Mouse (Mus musculus) MEL (cell line): ENCODE measurements around the gene Ppip5k1.

Experiments
- CTCF ChIP-seq, 3 experiments: IDR thresholded peaks in 2 of 3; conservative IDR thresholded peaks in 1 of 3; 2 replicates each; pipeline ENCODE4 v1.5.1; 2011 to 2012; ENCODE audit warnings: low read length in 3 of 3, low read depth in 2 of 3, mild to moderate bottlenecking in 2 of 3, improper control_type of control experiment in 1 of 3, inconsistent platforms in 1 of 3, mixed read lengths in 1 of 3, moderate library complexity in 1 of 3; ENCODE audit not compliant: control insufficient read depth in 1 of 3, insufficient read depth in 1 of 3, poor library complexity in 1 of 3, severe bottlenecking in 1 of 3
- E2F4 ChIP-seq: IDR thresholded peaks from 2 replicates; pipeline ENCODE4 v1.6.1; 2011; ENCODE audit warnings: low read depth, low read length, improper control_type of control experiment, borderline replicate concordance
- ELF1 ChIP-seq: IDR thresholded peaks from 2 replicates; pipeline ENCODE4 v1.6.1; 2014; ENCODE audit warnings: low read depth, mild to moderate bottlenecking, inconsistent platforms, low read length, improper control_type of control experiment, moderate library complexity
- GATA1 ChIP-seq: IDR thresholded peaks from 2 replicates; pipeline ENCODE4 v1.6.1; 2011; ENCODE audit warnings: low read depth, low read length, improper control_type of control experiment
- JUND ChIP-seq: IDR thresholded peaks from 2 replicates; pipeline ENCODE4 v1.6.1; 2011; ENCODE audit warnings: low read depth, mild to moderate bottlenecking, improper control_type of control experiment, low read length
- MAX ChIP-seq: IDR thresholded peaks from 2 replicates; pipeline ENCODE4 v1.6.1; 2011; ENCODE audit warnings: low read length, improper control_type of control experiment
- POLR2A ChIP-seq, 2 experiments: IDR thresholded peaks; 2 replicates each; pipeline ENCODE4 v1.6.1; 2011 to 2012; ENCODE audit warnings: low read length in 2 of 2, mild to moderate bottlenecking in 2 of 2, control low read depth in 1 of 2, improper control_type of control experiment in 1 of 2, low read depth in 1 of 2, moderate library complexity in 1 of 2; ENCODE audit not compliant: control insufficient read depth in 1 of 2, insufficient read depth in 1 of 2, poor library complexity in 1 of 2
- TAL1 ChIP-seq: IDR thresholded peaks from 2 replicates; pipeline ENCODE4 v1.6.1; 2012; ENCODE audit warnings: mild to moderate bottlenecking, inconsistent platforms, low read length, moderate library complexity, mixed read lengths

DNA sequence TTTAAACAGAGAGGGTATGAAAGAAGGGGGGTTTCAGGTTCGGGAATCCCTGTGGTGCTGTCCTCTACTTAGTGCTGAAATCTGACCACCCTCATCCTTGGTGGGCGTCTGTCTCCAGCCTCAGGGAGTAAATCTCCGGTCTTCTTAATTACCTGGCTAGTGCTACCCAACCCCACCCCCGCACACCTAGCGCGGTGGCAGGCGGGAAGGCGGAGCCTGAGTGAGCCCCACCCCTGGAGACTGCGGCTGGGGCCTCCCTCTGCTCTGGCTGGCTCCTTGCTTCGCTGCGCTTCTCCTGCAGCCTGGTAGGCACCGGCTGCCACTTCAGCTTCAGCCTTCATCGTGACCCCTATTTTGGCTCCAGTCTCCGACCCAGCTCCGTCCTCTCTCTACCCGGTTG, 3.2 kb upstream of the Ppip5k1 start:
- TF ChIP-seq E2F4: no peak
- no peak for TF ChIP-seq TAL1
- no peak for TF ChIP-seq CTCF (IDR thresholded peaks at IDR 0.05 in 2 of 3, conservative IDR thresholded peaks at IDR 0.05 in 1 of 3; ENCODE audit: control insufficient read depth in 1 of 3, insufficient read depth in 1 of 3, low read depth in 2 of 3, low read length in 3 of 3, poor library complexity in 1 of 3, severe bottlenecking in 1 of 3)
- TF ChIP-seq ELF1: no peak
- TF ChIP-seq JUND: no peak
- TF ChIP-seq POLR2A (IDR thresholded peaks at IDR 0.05; ENCODE audit: control insufficient read depth in 1 of 2, insufficient read depth in 1 of 2, low read depth in 1 of 2, low read length in 2 of 2, poor library complexity in 1 of 2): no peak
- no peak for TF ChIP-seq GATA1
- TF ChIP-seq MAX: no peak
